8 mouse cellular contexts compared by ENCODE assay signal in genomic region chr2:30593636-30594310, GRCm38 (mm10). TPM values are rescaled to one million over a fixed set of nuclear protein-coding genes. Genes with fewer than 3 reads are reported as not detected.
DNase-seq lines count a peak whose midpoint lies in the region; ATAC-seq and TF ChIP-seq lines count a peak whose summit lies in the region.

No protein-coding gene starts in this region.

- ATAC-seq in lung, embryonic 14.5 days (ENCODE audit: insufficient read depth) = no peak
- no peak for ATAC-seq in kidney, postnatal 0 days (replicated peaks; ENCODE audit: low FRiP score, low read depth)
- no peak for ATAC-seq in neural tube, embryonic 13.5 days (ENCODE audit: low read depth)

- DNase-seq in lung, embryonic 14.5 days = no peak
- DNase-seq in lung, postnatal 36 days = no peak
- DNase-seq in forebrain, embryonic 10.5 days (ENCODE audit: extremely low spot score, low spot score) = no peak
- DNase-seq in kidney, postnatal 0 days (ENCODE audit: low spot score) = no peak
- no peak for DNase-seq in embryo, embryonic 9.5 days (ENCODE audit: extremely low spot score)
- DNase-seq in adrenal gland, adult 18-20 months (ENCODE audit: low spot score in 2 of 2) = no peak
- no peak for DNase-seq in left cerebral cortex, adult 8-10 months (ENCODE audit: low spot score in 2 of 2)

- no peak for TF ChIP-seq CTCF in lung, embryonic 14.5 days (IDR thresholded peaks at IDR 0.05; ENCODE audit: low read depth)
- TF ChIP-seq CTCF in kidney, postnatal 0 days (IDR thresholded peaks at IDR 0.05; ENCODE audit: low read depth) = no peak

- peaks cover 13% of the 10 kb centered on the region for H3K4me1 ChIP-seq in lung, embryonic 14.5 days (ENCODE audit: insufficient read depth)
- H3K4me1 ChIP-seq in forebrain, embryonic 10.5 days = peaks cover 44% of the 10 kb centered on the region
- peaks cover 12% of the 10 kb centered on the region for H3K4me1 ChIP-seq in kidney, postnatal 0 days (replicated peaks; ENCODE audit: insufficient read depth, low read length)
- H3K4me1 ChIP-seq in neural tube, embryonic 13.5 days (replicated peaks) = peaks cover 35% of the 10 kb centered on the region

- H3K9me3 ChIP-seq in lung, embryonic 14.5 days (ENCODE audit: low read depth, low read length) = no peaks in the 10 kb centered on the region
- H3K9me3 ChIP-seq in forebrain, embryonic 10.5 days = no peaks in the 10 kb centered on the region
- no peaks in the 10 kb centered on the region for H3K9me3 ChIP-seq in kidney, postnatal 0 days (replicated peaks; ENCODE audit: low read length)
- H3K9me3 ChIP-seq in neural tube, embryonic 13.5 days = no peaks in the 10 kb centered on the region

- peak overlapping the region; percentile 65 for H3K4me2 ChIP-seq in lung, embryonic 14.5 days
- peak overlapping the region; percentile 67; the same call in 1 of the 2 replicates for H3K4me2 ChIP-seq in kidney, postnatal 0 days (ENCODE audit: low read length)
- peak overlapping the region; percentile 64 for H3K4me2 ChIP-seq in neural tube, embryonic 13.5 days

- H3K9ac ChIP-seq in lung, embryonic 14.5 days = peak overlapping the region; percentile 49
- H3K9ac ChIP-seq in kidney, postnatal 0 days (ENCODE audit: low read depth, low read length) = peak overlapping the region; percentile 68; the same call in 1 of the 2 replicates
- peak overlapping the region; percentile 80 for H3K9ac ChIP-seq in neural tube, embryonic 13.5 days

- no peak overlapping the region for H3K4me3 ChIP-seq in lung, embryonic 14.5 days (ENCODE audit: low read depth, low read length)
- peak overlapping the region; percentile 65 for H3K4me3 ChIP-seq in forebrain, embryonic 10.5 days
- H3K4me3 ChIP-seq in kidney, postnatal 0 days (replicated peaks; ENCODE audit: low read depth, low read length) = no peak overlapping the region
- H3K4me3 ChIP-seq in neural tube, embryonic 13.5 days = no peak overlapping the region

- H3K36me3 ChIP-seq in lung, embryonic 14.5 days (ENCODE audit: insufficient read depth) = no peaks in the 10 kb centered on the region
- H3K36me3 ChIP-seq in forebrain, embryonic 10.5 days (replicated peaks) = no peaks in the 10 kb centered on the region
- no peaks in the 10 kb centered on the region for H3K36me3 ChIP-seq in kidney, postnatal 0 days (ENCODE audit: insufficient read depth, low read length)
- H3K36me3 ChIP-seq in neural tube, embryonic 13.5 days = no peaks in the 10 kb centered on the region

- no peaks in the 10 kb centered on the region for H3K27me3 ChIP-seq in lung, embryonic 14.5 days (ENCODE audit: insufficient read depth, low read length)
- H3K27me3 ChIP-seq in forebrain, embryonic 10.5 days (ENCODE audit: poor library complexity, severe bottlenecking) = no peaks in the 10 kb centered on the region
- no peaks in the 10 kb centered on the region for H3K27me3 ChIP-seq in kidney, postnatal 0 days (ENCODE audit: insufficient read depth, low read length)
- no peaks in the 10 kb centered on the region for H3K27me3 ChIP-seq in neural tube, embryonic 13.5 days

- peak overlapping the region; percentile 98 for H3K27ac ChIP-seq in lung, embryonic 14.5 days (ENCODE audit: low read depth)
- peak overlapping the region; percentile 92 for H3K27ac ChIP-seq in forebrain, embryonic 10.5 days
- H3K27ac ChIP-seq in kidney, postnatal 0 days = peak overlapping the region; percentile 95
- H3K27ac ChIP-seq in neural tube, embryonic 13.5 days (replicated peaks) = peak overlapping the region; percentile 98

- 65% methylated on average over 13 of the region's 13 CpGs for WGBS in lung, embryonic 14.5 days
- 87% methylated on average over 13 of the region's 13 CpGs for WGBS in forebrain, embryonic 10.5 days
- WGBS in kidney, postnatal 0 days = 48% methylated on average over 13 of the region's 13 CpGs
- 76% methylated on average over 13 of the region's 13 CpGs for WGBS in neural tube, embryonic 13.5 days

RNA-seq across cellular contexts. Expression of gene Cstad, which starts 1.1 kb away (rescaled TPM):
- polyA plus RNA-seq in lung, embryonic 14.5 days (2014; fragmentation: Nextera tagmentation; extraction: Ambion mirVana) = 0.95 and 1.5 TPM in 2 replicates
- polyA plus RNA-seq in forebrain, embryonic 10.5 days (2016; fragmentation: Nextera tagmentation; extraction: Ambion mirVana) = 0.35 TPM in 1 of 2 replicates, not detected in the other
- polyA plus RNA-seq in kidney, postnatal 0 days (2015; fragmentation: Nextera tagmentation; extraction: Ambion mirVana) = 2.1 and 2.7 TPM in 2 replicates
- 0.39 and 0.98 TPM in 2 replicates for polyA plus RNA-seq in neural tube, embryonic 13.5 days (2015; fragmentation: Nextera tagmentation; extraction: Ambion mirVana)
- under 1 TPM in 1 of 2 experiments, not detected in 1; 0.51 TPM for total RNA-seq in adrenal gland, adult 18-20 months (2021)
- total RNA-seq in left cerebral cortex, adult 8-10 months (2022) = 1 to 10 TPM; 6.1 to 8.8 (median 8.0) TPM
